ENCODE assay signal across 22 mouse cellular contexts in genomic region chr6:138534879-138535278, GRCm38 (mm10). TPM values are rescaled to one million over a fixed set of nuclear protein-coding genes. Genes with fewer than 3 reads are reported as not detected.
DNase-seq lines count a peak whose midpoint lies in the region; ATAC-seq lines count a peak whose summit lies in the region.
"Had no signal": no experiment of that assay in that cellular context is flagged by ENCODE, and none has a peak within 500 bp of the region (broad histone marks: within the 10 kb centered on the region; RNA-seq: fewer than 3 reads in every experiment).

No protein-coding gene starts in this region.

- 0 out of 2 replicates have a peak, but pooled peaks cover 1% of the 10 kb centered on the region for H3K9me3 ChIP-seq in hindbrain, embryonic 13.5 days
- H3K9me3 ChIP-seq: embryonic facial prominence, embryonic 10.5 days; embryonic facial prominence, embryonic 12.5 days; forebrain, embryonic 13.5 days had no signal

- H3K27ac ChIP-seq in hindbrain, embryonic 13.5 days, result no peak overlapping the region
- H3K27ac ChIP-seq: embryonic facial prominence, embryonic 10.5 days; embryonic facial prominence, embryonic 12.5 days; forebrain, embryonic 13.5 days; forebrain, embryonic 15.5 days had no signal

- H3K9ac ChIP-seq in hindbrain, embryonic 13.5 days, result no peak overlapping the region
- H3K9ac ChIP-seq: embryonic facial prominence, embryonic 12.5 days; forebrain, embryonic 13.5 days; forebrain, embryonic 15.5 days had no signal

- no peak overlapping the region for H3K4me3 ChIP-seq in hindbrain, embryonic 13.5 days
- H3K4me3 ChIP-seq: embryonic facial prominence, embryonic 10.5 days; embryonic facial prominence, embryonic 12.5 days; forebrain, embryonic 13.5 days; forebrain, embryonic 15.5 days had no signal

- intact Hi-C loops in left cerebral cortex, postnatal 36 days (cut with DNase I), result no loop called here

- DNase-seq in frontal cortex, adult 2 months (ENCODE audit: extremely low spot score in 1 of 2, low spot score in 1 of 2), result peak; percentile 13 to 53
- no peak for DNase-seq in frontal cortex, postnatal 14 days (ENCODE audit: low spot score in 2 of 2)
- DNase-seq in left cerebral cortex, postnatal 36 days (ENCODE audit: low spot score in 2 of 2), result peak; percentile 4 to 6
- no peak for DNase-seq in left cerebral cortex, adult 18-20 months (ENCODE audit: low spot score in 2 of 2)
- DNase-seq in brain, adult 2 months (ENCODE audit: low read depth, low spot score), result peak; percentile 61
- DNase-seq in telencephalon, adult 2 months (ENCODE audit: low read depth, low spot score), result peak; percentile 50
- DNase-seq: adrenal gland, adult 2 months; adrenal gland, postnatal 10 days; adrenal gland, postnatal 25 days; cerebellum, adult 11-12 months; cerebellum, adult 2 months; cerebellum, adult 9-10 months; cerebellum, postnatal 10 days; cerebellum, postnatal 25 days had no signal

- H3K27me3 ChIP-seq in hindbrain, embryonic 13.5 days, result no peaks in the 10 kb centered on the region
- H3K27me3 ChIP-seq: embryonic facial prominence, embryonic 12.5 days; forebrain, embryonic 13.5 days; forebrain, embryonic 15.5 days had no signal

- WGBS in hindbrain, embryonic 13.5 days, result 72% methylated on average over 2 of the region's 2 CpGs

- ATAC-seq in hindbrain, embryonic 13.5 days (ENCODE audit: low FRiP score), result no peak
- ATAC-seq: forebrain, embryonic 13.5 days; forebrain, embryonic 15.5 days had no signal

- no peaks in the 10 kb centered on the region for H3K4me1 ChIP-seq in hindbrain, embryonic 13.5 days (replicated peaks)
- H3K4me1 ChIP-seq: embryonic facial prominence, embryonic 10.5 days; embryonic facial prominence, embryonic 12.5 days; forebrain, embryonic 13.5 days; forebrain, embryonic 15.5 days had no signal

- no peak overlapping the region for H3K4me2 ChIP-seq in hindbrain, embryonic 13.5 days
- H3K4me2 ChIP-seq: embryonic facial prominence, embryonic 12.5 days; forebrain, embryonic 13.5 days; forebrain, embryonic 15.5 days had no signal

- H3K36me3 ChIP-seq in hindbrain, embryonic 13.5 days, result no peaks in the 10 kb centered on the region
- H3K36me3 ChIP-seq: embryonic facial prominence, embryonic 10.5 days; embryonic facial prominence, embryonic 12.5 days; forebrain, embryonic 15.5 days had no signal

RNA-seq across cellular contexts. Expression of gene Lmo3, which starts 46.9 kb away (rescaled TPM):
- polyA plus RNA-seq in frontal cortex, adult 2 months (2012; rRNA removed), result 98.8 and 145 TPM in 2 replicates
- total RNA-seq in left cerebral cortex, postnatal 36 days (2021), result 100 to 1,000 TPM; 142 to 176 TPM
- 100 to 1,000 TPM; 150 to 157 TPM for total RNA-seq in left cerebral cortex, adult 18-20 months (2021)
- polyA plus RNA-seq in hindbrain, embryonic 13.5 days (2015; fragmentation: Nextera tagmentation; extraction: Ambion mirVana), result 61.0 and 71.9 TPM in 2 replicates
- total RNA-seq: ES-E14, MEL had no signal
- polyA plus RNA-seq: C2C12 had no signal

Comparison
In these comparisons a context has a peak if more than half of its experiments do, and no peak if none do; other contexts are left out.
1. DNase-seq: peak in frontal cortex, adult 2 months (2 of 2), left cerebral cortex, postnatal 36 days (2 of 2), brain, adult 2 months (single experiment) and telencephalon, adult 2 months (single experiment); none in frontal cortex, postnatal 14 days (0 of 2) and left cerebral cortex, adult 18-20 months (0 of 2).